Mouse (Mus musculus) monocyte, adult 2 months (primary cell): ENCODE data around the gene Nol3.
A peak's percentile ranks its signal among the peaks of the same experiment; 100 is the strongest.
"Not testable (repeated sequence)": the region's sequence is repeated elsewhere in the genome, so short reads cannot be mapped to it uniquely, and the experiment has no call there.

Experiments
- DNase-seq, 2 experiments: peaks; one replicate each; pipeline ENCODE4 v3.0.0; 2022; ENCODE audit warnings: low spot score in 2 of 2, low read depth in 1 of 2

Nol3 gene

DNA sequence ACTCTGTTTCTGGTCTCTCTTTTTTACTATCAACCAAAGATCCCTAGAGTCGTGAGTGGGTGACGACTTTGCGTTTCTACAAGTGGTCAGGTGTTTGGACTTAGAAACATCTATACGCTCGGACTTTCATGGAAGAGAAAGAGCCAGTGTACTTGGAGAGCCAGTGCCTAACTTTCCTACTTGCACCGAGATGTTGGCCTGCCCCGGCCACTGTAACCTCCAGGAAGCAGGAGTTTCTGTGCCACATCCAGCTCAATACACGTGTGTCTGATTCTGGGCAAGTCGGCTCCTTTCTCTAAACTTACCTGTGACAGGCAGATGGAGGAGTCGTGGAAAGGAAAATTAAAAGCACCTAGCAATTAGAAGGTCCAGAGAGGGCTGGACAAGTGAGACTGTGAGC lies at the start of gene Nol3:
Gene Nol3, plus strand, starts transcription at position 301 of the 400 bp plus-strand sequence.
- no peak for DNase-seq

GRCm38 (mm10) chr8:105231503-105232320 lies 44.2 kb upstream of the Nol3 start:
- no peak for DNase-seq

- DNase-seq, result not testable (repeated sequence)
Measured at GRCm38 (mm10) chr8:105232321-105232693, 43.6 kb upstream of the Nol3 start.

DNA sequence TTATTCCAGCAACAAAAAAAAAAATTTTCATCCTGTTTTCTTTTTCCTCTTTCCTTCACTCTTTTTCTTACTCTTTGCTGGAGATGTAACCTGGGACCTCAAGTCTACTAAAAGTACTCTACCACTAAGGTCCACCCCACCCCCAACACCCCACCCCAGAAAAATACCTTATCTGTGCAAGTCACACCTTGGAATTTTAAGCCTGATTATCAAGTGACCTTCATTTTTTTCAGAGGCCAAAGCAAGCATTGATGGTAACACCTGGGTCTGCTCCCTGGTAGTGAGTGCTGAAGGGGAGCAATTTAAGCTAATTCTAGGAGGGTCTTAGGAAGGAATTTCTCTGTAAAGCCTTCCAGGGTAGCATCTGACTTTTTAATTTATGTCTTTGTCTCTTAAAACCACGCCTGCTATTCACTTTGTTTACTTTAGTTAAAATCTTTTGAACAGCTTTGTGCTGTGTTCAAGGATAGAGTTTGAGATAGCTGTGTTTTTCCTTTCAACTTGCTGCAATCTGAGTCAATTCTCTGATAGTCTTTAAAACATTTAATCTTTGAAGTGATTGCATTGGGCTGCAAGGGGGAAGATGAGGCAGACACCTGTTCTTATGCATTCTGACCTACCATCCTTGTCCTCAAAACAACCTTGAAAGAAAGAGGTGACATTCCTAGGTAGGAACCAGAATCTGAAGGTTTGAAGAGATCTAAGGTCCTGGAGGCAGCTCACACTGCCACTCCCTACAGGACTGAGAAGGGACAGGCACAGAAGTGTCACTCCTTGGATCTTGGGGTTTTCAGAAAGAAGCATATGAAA lies 42.6 kb upstream of the Nol3 start:
- DNase-seq, result no peak

- no peak for DNase-seq
Measured at GRCm38 (mm10) chr8:105235206-105235605, 40.7 kb upstream of the Nol3 start.

GRCm38 (mm10) chr8:105237442-105238142 lies 38.3 kb upstream of the Nol3 start:
- no peak for DNase-seq

- no peak for DNase-seq
Measured at GRCm38 (mm10) chr8:105241016-105241415, 34.9 kb upstream of the Nol3 start.

DNA sequence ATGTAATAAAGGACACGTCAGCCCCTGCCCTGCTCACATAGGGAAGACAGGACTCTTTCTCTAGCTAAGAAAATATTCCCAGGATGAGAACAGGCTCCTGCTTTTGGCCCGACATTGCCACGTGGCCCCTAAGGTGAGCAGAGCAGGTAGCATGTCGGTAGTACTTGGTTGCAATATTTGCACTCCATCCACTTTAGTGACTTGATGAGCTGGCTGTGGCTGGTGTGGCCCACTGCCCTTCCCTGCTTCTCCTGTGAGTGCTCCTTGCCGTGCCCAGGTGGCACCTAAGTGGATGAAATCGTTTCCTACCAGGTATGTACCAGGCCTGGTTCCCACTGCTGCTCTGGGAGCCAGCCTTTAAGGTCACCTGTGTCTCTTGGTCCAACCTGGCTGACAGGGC lies 24.0 kb upstream of the Nol3 start:
- DNase-seq, result no peak

DNA sequence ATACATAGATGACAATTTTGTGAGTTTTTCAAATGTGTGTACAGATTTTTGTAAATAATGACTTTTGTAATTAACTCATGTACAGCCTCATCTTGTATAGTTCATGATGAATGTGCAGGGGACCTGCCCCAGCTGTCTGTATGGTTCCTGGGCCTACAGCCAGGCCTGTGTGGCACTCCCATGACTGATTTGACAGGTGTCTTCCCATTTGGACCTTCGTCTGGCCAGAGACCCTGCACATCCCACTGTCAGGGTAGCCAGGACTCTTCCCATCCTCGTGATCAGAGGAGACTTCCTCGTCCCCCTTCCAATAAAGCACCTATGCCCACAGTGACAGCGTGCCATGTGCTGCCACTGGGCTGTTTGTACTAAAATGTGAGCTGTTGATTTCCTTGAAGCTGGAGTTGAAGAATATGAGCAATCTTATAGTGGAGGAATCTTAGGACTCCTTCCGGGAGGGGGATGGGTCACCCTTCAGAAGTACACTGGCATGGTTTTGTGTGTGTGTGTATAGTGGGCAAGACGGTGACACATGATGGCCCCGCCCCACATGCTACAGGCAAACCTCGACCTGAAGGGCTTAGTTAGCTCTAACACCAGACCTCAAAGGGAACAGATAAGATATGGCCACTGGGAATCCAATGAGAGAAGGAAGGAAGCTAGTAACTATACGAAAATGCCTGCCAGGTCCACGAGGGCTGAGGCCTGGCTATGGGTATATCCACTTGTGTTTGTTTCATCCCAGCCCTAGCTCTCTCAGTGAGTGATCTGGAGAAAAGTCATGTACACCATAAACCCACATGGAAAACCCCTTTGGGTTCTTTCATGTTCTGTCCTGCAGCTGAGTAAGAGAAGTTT lies 23.0 kb upstream of the Nol3 start:
- no peak for DNase-seq

DNA sequence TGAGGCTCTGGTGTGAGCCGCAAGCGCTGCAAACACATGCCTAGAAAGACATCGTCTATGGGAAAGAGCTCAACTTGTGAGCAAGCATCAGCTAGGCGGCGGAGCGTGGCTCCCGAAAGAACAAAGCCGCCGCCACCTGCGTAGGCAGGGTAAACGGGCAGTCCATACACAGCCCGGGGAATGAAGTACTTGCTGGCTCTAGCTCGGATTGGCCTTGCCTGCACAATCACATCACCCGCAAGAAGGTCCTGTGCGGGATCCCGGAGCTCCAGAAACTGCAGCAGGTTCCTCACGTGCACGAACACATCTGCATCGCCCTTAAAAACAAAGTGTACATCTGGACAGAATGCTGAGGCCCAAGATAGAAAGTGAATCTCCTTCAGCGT lies 22.2 kb upstream of the Nol3 start:
- DNase-seq, result no peak

DNA sequence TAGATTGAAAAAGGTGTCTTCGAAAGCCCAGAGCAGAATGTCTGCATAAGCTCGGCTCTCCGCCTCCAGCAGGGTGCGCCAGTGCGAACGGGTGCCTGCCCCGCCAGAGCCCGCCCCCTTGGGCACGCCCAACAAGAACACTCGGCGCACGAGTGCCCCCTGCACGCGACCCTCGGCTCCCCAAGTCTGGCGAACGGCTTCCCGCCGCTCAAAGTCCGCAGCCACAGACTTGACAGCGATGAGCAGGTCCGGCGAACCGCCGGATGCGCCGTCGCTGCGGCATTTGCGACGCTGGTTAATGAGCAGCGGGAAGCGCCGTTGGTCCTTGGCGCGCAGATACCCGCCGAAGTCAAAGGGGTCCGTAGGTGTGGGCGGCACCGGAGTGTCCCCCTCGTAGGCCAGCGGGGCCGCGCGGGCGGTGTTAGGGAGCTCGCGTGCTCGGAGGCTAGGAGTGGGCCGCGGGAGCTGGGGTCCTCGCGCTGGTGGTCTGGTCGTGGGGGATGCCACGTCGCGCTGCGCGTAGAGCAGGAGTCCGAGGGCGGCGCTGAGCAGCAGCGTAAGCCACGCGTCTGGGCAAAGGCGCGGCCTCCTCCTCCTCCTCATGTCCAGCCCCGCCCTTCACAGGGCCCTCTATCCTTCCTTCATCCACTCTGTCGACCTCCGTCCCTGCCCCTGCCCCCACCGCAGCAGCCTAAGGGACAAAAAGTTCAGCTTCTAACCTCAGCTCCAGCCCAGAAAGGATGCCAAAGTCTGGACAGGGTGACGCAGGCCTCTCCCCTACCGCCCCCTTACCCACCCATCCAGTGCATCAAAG lies 21.6 kb upstream of the Nol3 start:
- DNase-seq, result peak in 1 of 2 experiments; percentile 69

DNA sequence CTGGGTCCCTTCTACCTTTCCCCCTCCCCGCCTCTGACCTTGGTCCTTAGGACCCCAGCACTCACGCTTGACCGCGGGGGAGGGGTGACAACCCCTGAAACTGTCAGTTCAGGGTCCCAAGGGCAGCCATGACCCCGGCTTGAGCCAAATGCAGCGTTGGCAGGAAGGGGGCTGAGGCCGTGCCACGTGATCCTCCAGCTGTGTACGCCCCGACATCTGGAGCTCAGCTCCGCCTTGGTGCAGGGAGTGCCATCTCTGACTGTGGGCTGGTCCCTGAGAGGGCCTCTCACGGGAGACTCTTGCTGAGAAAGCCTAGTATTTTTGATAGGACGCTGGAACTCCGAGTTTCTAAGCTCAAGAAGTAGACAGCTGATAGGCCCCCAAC lies 21.0 kb upstream of the Nol3 start, which contains the start of gene B3gnt9:
Gene B3gnt9, minus strand, starts transcription at position 188 of the 385 bp plus-strand sequence.
- no peak for DNase-seq

DNA sequence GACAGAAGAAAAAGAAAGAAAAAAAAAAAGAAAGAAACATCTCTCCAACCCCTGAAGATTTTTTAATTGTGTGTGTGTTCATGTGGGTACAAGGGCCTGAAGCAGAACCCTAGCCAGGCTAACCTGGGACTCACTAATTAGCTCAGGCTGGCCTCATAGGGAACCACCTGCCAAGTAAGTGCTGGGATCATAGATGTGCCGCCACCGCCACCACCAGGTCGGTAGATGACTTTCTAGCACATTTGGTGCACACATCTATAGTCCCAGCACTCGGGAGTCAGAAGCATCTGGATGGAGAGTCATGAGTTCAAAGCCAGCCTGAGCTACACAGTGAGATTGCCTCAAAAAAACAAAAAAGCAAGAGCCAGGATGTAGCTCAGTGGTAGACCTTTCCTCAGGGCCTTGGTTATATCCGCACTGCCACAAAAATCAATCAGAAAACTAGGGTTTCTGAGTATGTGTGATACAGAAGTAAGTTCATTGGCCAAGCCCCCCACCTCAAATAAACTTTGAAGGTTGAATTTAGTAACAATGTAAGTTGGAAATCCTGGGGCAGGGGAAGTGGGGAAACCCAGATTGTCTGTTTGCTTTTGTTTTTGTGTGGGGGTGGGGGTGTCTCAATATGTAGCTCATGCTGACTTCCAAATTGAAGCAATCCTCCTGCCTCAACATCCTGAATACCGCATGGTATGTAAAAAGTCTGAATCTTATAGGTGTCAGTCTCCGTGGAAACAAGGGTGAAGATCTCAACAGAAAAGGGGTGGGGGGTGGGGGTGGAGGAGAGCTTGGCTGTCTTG lies 18.4 kb upstream of the Nol3 start:
- no peak for DNase-seq

DNA sequence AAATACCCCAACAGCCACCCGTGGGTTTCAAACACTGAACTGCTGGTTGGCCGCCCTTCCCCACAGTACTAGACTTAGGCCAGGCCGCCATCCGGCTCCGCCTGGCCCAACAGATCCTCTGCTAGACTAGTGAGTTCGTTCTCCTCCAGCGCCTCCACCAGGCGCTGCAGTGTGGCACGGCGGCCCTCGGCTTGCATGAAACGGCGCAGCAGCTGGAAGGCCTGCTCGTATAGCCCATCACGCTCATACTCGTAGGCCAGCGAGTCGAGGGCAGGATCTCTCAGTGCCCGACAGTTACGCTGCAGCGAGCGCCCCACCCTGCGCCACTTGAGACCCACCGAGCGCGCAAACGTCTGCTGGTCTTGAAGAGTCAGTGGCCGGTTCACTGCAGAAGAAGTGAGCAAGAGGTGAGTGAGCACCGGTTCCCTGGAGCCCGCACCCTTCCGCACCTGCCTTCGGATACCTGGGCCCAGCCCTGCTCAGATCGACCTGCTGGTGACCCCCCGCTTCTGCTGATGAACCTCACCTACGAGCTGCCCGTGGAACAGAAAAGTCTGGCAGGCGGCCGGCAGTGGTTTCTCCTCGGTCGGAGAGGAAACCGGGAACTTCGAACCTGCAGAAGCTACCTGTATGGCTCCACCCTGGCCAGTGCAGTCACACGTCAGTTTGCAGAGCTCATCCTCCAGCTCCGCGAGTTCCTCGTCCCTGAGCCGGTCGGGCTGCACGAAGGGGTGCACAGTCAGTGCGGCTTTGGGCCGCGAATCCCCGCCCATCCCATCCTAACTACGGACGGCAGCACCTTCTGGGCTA lies 16.8 kb upstream of the Nol3 start:
- DNase-seq, result no peak

DNA sequence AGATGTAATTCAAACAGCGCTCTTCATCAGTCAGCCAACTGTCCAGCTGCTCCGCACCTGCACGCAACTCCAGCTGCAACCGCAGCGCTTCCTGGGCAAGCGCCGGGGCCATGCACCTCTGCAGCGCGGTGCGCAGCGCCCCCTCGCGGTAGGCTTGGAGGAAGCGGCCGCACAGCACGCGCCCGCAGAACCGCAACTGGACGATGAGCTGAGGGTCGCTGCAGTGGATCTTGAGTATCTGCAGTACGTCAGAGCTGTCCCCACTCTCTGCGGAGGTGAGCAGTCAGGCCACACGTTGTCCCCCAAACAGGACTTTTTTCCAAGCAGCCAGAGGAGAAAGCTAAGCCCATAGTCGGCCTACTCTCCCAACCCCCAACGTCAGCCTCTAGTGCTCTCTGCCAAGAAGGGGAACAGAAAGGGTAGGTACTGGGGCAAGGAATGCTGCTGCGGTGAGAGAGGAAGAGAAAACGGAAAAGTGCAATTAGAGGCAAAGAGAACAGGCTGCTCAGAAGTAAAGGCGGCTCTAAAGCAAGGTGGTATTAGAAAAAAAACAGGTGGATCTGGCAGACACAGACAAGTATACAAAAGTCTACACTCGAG lies 16.1 kb upstream of the Nol3 start:
- peak in 1 of 2 experiments; percentile 62 for DNase-seq

DNA sequence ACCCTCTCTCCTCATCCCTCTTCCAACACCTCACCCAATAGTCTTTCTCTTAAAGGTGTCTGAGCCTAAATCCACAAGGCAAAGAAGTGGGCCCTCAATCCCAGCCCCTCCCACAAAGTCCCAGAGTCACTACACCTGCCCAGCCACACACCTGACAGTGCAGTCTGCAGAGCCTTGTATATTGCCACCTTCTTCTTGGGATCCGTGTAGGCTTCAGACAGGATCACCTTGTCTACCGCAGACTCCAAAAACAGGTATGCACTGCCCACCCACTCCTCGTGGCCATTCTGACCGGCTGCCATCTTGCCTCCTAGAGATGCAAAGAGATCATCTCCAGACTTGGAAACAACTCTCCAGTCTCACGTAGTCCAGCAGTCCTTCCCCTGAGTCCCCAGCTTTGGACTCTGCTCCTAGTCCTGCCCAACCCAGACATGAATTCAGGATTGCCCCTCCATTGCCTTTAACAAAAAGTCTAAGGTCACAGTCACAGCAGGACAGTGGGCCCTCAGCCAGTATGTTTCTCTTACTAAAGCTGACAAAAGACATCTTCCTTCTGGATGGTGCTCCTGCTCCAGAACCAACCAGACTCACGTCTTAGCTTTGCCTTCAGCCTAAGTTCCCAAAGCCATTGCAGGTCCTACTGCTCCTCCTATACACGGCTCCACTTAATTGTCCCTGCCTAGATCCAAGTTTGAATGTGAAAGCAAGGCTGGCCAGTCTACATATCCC lies 15.4 kb upstream of the Nol3 start:
- no peak for DNase-seq

- no peak for DNase-seq
Measured at GRCm38 (mm10) chr8:105261326-105261980, 14.5 kb upstream of the Nol3 start.
